Mouse (Mus musculus) midbrain, postnatal 0 days (tissue): ENCODE measurements around the gene Eif4a3. TPM values are rescaled to one million over a fixed set of nuclear protein-coding genes. Genes with fewer than 3 reads are reported as not detected.

ENCODE experiments used
- ATAC-seq: fragments of 200-750 bp; cut with Nextera tagmentation; 2 replicates; pipeline ENCODE4 v1.8.0; 2017; ENCODE audit warnings: moderate number of reproducible peaks, mild to moderate bottlenecking, moderate TSS enrichment, moderate library complexity; ENCODE audit not compliant: low FRiP score
- DNase-seq: peaks from one replicate; pipeline ENCODE4 v3.0.0-alpha.2; 2015; ENCODE audit warnings: low spot score
- H3K27ac ChIP-seq: fragments of 300-500 bp; sonication (generic); 2 replicates; pipeline ENCODE4 v1.5.1; 2014; ENCODE audit warnings: low read depth, mild to moderate bottlenecking, low read length, mixed read lengths
- H3K27me3 ChIP-seq: fragments of 300-500 bp; sonication (generic); 2 replicates; pipeline ENCODE4 v1.6.1; 2014; ENCODE audit warnings: low read length, control low read depth, mixed read lengths; ENCODE audit not compliant: insufficient read depth
- H3K36me3 ChIP-seq: fragments of 300-500 bp; sonication (generic); 2 replicates; pipeline ENCODE4 v1.6.1; 2014; ENCODE audit warnings: low read length, control low read depth, mixed read lengths; ENCODE audit not compliant: insufficient read depth
- H3K4me1 ChIP-seq: fragments of 300-500 bp; sonication (generic); 2 replicates; pipeline ENCODE4 v1.6.1; 2014; ENCODE audit warnings: mild to moderate bottlenecking, control low read depth, antibody characterized with exemption, low read length, mixed read lengths; ENCODE audit not compliant: insufficient read depth
- H3K4me2 ChIP-seq: fragments of 300-500 bp; sonication (generic); 2 replicates; pipeline ENCODE4 v1.6.1; 2014; ENCODE audit warnings: low read depth, mild to moderate bottlenecking, low read length, mixed read lengths; ENCODE audit not compliant: poor library complexity, severe bottlenecking
- H3K4me3 ChIP-seq: fragments of 300-500 bp; sonication (generic); 2 replicates; pipeline ENCODE4 v1.5.1; 2014; ENCODE audit warnings: low read depth, mild to moderate bottlenecking, low read length, moderate library complexity
- H3K9ac ChIP-seq: fragments of 300-500 bp; sonication (generic); replicated peaks from 2 replicates; pipeline ENCODE4 v1.6.1; 2014; ENCODE audit warnings: mild to moderate bottlenecking, low read length, moderate library complexity, mixed read lengths; ENCODE audit not compliant: poor library complexity, severe bottlenecking
- H3K9me3 ChIP-seq: fragments of 300-500 bp; sonication (generic); 2 replicates; pipeline ENCODE4 v1.6.1; 2016; ENCODE audit warnings: low read length, control low read depth
- CTCF ChIP-seq: IDR thresholded peaks from 2 replicates; pipeline ENCODE4 v1.5.1; 2016; ENCODE audit warnings: antibody characterized with exemption, mild to moderate bottlenecking
- WGBS: fragments of 180-500 bp; shearing (Covaris S2); extraction: QIAGEN DNeasy Blood & Tissue Kit; methylation state at CpG from one replicate; pipeline ENCODE4 v1.1.7; 2014; 5-methylcytosine and 5-hydroxymethylcytosine counted together
- polyA plus RNA-seq: library from polyadenylated mRNA; unstranded; fragments of >200 nt; fragmentation: Nextera tagmentation; extraction: Ambion mirVana; gene quantifications from 2 replicates; pipeline ENCODE4 v1.2.1, GENCODE M21; 2015
- total RNA-seq: library from RNA; depleted of rRNA; stranded (reverse); fragments of >200 nt; gene quantifications from 2 replicates; pipeline ENCODE4 v1.2.3, GENCODE M21; 2014

The Eif4a3 gene
- total and polyA plus RNA-seq, 2 experiments from 2014 or later: 132 to 237 TPM

DNA sequence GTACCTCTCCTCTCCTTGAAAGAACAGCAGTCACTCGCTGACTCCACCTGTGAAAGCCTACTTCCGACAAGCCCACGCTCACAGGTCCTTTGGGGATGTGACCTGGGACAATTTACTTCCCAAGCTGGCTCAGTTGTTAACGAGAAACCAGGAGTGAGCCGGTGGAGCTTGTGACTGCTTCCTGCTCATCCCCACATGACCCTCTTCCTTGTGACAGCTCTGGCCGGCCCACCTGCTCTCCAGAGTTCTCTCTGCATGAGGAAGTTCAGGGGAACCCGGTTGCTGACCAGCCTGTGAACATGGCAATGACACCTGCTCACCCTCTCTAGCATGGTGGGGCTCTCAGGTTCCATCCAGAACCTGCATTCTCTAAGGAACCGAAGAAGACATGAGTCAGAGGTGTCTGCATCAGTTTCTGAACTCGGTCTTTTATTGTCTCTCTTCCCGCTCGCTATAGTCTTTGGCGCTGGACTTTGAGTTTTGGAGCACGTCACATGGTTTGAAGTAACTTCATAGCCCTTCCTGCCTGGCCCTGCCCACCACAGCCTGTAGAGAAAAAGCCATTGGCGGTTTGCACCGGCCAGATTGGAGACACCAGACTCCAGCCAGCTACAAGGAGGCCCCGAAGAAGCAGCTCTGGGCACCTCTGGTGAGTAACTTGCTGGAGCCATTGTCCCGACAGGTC is 14.5 kb upstream of the Eif4a3 start:
- no peak overlapping the region for H3K27ac ChIP-seq
- H3K4me2 ChIP-seq: no peak overlapping the region
- no peak for ATAC-seq
- no peak overlapping the region for H3K4me3 ChIP-seq
- no peaks in the 10 kb centered on the region; the same call in 1 of the 2 replicates for H3K27me3 ChIP-seq
- no peak for DNase-seq
- no peak for TF ChIP-seq CTCF
- H3K9ac ChIP-seq: no peak overlapping the region
- no peaks in the 10 kb centered on the region for H3K9me3 ChIP-seq
- no peaks in the 10 kb centered on the region for H3K4me1 ChIP-seq
- WGBS: 81% methylated on average over 17 of the region's 17 CpGs
- no peaks in the 10 kb centered on the region for H3K36me3 ChIP-seq

- Histone ChIP-seq H3K4me1 (no peaks in the 10 kb centered on the region), H3K36me3 (no peaks in the 10 kb centered on the region), H3K9me3 (no peaks in the 10 kb centered on the region), H3K9ac (no peak overlapping the region), H3K4me2 (no peak overlapping the region), H3K4me3 (no peak overlapping the region), H3K27ac (no peak overlapping the region), H3K27me3 (no peaks in the 10 kb centered on the region; the same call in 1 of the 2 replicates)
- TF ChIP-seq CTCF: no peak
- WGBS: 18% methylated on average over 8 of the region's 10 CpGs
- DNase-seq: no peak
- no peak for ATAC-seq
These were observed 10.7 kb upstream of the Eif4a3 start for GRCm38 (mm10) chr11:119310621-119311020.

DNA sequence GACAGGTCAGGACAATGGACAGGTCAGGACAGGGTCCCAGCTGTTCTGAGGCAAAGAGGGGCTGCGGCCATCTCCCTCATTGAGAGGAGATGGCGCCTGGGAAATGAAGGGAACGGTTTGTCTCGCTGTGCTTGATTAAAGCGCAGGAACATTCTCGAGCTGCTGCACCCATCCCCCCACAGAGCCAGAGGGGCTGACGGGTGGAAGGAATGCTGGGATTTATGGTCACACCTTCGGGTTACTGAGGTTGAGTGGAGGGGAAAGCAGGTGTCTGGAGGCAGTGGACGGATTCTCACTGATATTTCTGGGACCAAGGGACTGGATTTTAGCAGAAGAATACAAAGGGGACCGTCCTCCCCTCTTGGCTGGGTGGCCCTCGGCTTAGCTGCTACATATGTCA is 8.0 kb upstream of the Eif4a3 start:
- DNase-seq: no peak
- H3K9ac ChIP-seq: no peak overlapping the region
- H3K36me3 ChIP-seq: no peaks in the 10 kb centered on the region
- no peak overlapping the region for H3K4me3 ChIP-seq
- no peaks in the 10 kb centered on the region for H3K4me1 ChIP-seq
- 32% methylated on average over 11 of the region's 11 CpGs for WGBS
- H3K27ac ChIP-seq: no peak overlapping the region
- no peak for ATAC-seq
- H3K9me3 ChIP-seq: no peaks in the 10 kb centered on the region
- H3K4me2 ChIP-seq: no peak overlapping the region
- TF ChIP-seq CTCF: no peak
- no peaks in the 10 kb centered on the region; the same call in 1 of the 2 replicates for H3K27me3 ChIP-seq

DNA sequence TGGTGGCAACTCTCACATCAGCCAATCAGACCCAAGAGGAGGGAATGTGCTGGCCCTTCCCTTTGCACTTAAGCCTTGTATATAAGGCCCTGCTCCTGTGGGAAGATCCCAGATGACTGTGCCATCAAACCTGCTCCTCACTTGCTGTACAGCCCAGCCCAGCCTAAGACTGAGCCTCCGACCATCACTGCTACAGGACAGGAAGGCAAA is 7.7 kb upstream of the Eif4a3 start, which contains the start of gene Card14:
Gene Card14 (plus strand): TSS at position 111 of the 210 bp plus-strand sequence.
- ATAC-seq: no peak

DNA sequence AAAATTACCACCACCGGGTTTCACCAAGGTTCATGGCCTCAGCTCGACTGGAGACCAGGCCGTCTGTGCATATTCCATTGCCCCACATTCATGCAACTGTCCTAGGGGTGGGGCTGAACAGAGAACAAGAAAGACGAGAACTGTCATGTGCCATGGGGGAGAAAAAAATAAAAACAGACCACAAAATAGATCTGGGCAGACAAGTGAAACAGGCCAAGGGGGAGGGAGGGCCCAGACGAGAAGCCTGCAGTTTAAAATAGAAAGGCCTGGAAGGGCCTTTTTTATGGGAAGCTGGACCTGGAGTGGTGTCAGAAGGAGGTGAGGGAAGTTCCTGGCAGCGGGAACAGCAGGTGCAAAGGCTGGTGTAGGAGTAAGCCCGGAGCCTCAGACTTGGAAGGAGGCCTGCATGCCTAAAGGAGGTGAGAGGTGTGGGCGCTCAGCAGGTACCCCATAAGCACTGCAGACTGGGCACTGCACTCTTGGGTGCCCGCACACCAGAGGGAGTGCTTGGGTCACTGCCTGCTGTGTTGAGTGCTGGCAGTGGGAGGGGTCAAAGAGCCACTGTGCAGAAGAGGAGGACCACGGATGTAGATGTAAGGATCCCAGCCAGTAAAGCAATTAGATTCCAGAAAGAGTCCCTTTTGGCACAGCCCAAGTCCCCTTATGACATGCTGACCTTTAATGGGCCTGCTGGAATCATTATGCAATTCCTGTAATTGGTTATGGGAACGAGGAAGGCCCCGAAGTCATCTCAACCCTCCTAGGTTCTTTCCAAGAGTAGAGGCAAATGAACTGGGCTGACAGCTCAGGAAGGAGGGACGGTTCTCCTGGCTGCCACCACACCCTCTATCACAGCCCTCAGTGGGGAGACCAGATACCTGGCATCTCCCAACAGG is 7.1 kb upstream of the Eif4a3 start:
- Histone ChIP-seq H3K4me3 (no peak overlapping the region), H3K27me3 (no peaks in the 10 kb centered on the region; the same call in 1 of the 2 replicates), H3K36me3 (no peaks in the 10 kb centered on the region), H3K4me1 (no peaks in the 10 kb centered on the region), H3K27ac (no peak overlapping the region), H3K9ac (no peak overlapping the region), H3K9me3 (no peaks in the 10 kb centered on the region), H3K4me2 (no peak overlapping the region)
- no peak for DNase-seq
- no peak for ATAC-seq
- 0 out of 2 replicates have a peak, but pooled peaks have one; percentile 5 for TF ChIP-seq CTCF
- 65% methylated on average over 13 of the region's 13 CpGs for WGBS

More for the DNA sequence above, 7.7 kb upstream of the Eif4a3 start, which contains the start of gene Card14:
- no peak within 1 kb of the TSS for H3K4me3 ChIP-seq
- H3K9ac ChIP-seq: no peak within 1 kb of the TSS
- DNase-seq: no peak
- no peak for TF ChIP-seq CTCF
- no peaks in the 10 kb centered on the region for H3K36me3 ChIP-seq
- H3K4me2 ChIP-seq: no peak within 1 kb of the TSS
- H3K4me1 ChIP-seq: no peaks in the 10 kb centered on the region
- no peaks in the 10 kb centered on the region; the same call in 1 of the 2 replicates for H3K27me3 ChIP-seq
- no peaks in the 10 kb centered on the region for H3K9me3 ChIP-seq
- WGBS: 36% methylated on average over 1 of the region's 1 CpGs
- no peak within 1 kb of the TSS for H3K27ac ChIP-seq
